Mouse (Mus musculus): ENCODE results near the gene Sfr1. TPM values are rescaled to one million over a fixed set of nuclear protein-coding genes. Genes with fewer than 3 reads are reported as not detected.

Sfr1 gene
- 68.4 TPM for total RNA-seq (2023)

GRCm38 (mm10) chr19:47731071-47731881, at the start of gene Sfr1:
Gene Sfr1 (plus strand): TSS chr19:47731682.

GRCm38 (mm10) chr19:47691994-47692393, 39.5 kb upstream of the Sfr1 start, which contains the start of gene Col17a1:
Gene Col17a1 (minus strand): TSS chr19:47692094.

Other genes with a start within 250 kb of the Sfr1 start
- 36.8 TPM for gene Stn1, start 194.2 kb upstream of the Sfr1 start, total RNA-seq (2023)
- 53.4 TPM for gene Slk, start 152.0 kb upstream of the Sfr1 start, total RNA-seq (2023)
- gene Col17a1, start 39.6 kb upstream of the Sfr1 start, total RNA-seq (2023) = 0.09 TPM
- gene Gsto1, start 123.3 kb downstream of the Sfr1 start, total RNA-seq (2023) = 17.5 TPM
- not detected for gene Gsto2, start 133.9 kb downstream of the Sfr1 start, total RNA-seq (2023)
- not detected for gene Cfap43, start 187.6 kb downstream of the Sfr1 start, total RNA-seq (2023)
- 93.2 TPM for gene Itprip, start 187.6 kb downstream of the Sfr1 start, total RNA-seq (2023)
- gene Cfap58, start 206.0 kb downstream of the Sfr1 start, total RNA-seq (2023) = not detected